Mouse (Mus musculus) intestine, embryonic 14.5 days (tissue): ENCODE results near the gene Ice2. TPM values are rescaled to one million over a fixed set of nuclear protein-coding genes. Genes with fewer than 3 reads are reported as not detected.

ENCODE experiments used
- ATAC-seq: fragments of 200-750 bp; cut with Nextera tagmentation; replicated peaks from 2 replicates; pipeline ENCODE4 v1.8.0; 2017; ENCODE audit warnings: low read depth, moderate number of reproducible peaks, moderate TSS enrichment, moderate library complexity; ENCODE audit not compliant: low FRiP score, low TSS enrichment
- DNase-seq: peaks from one replicate; pipeline ENCODE4 v3.0.0-alpha.2; 2018; ENCODE audit warnings: low spot score
- H3K27ac ChIP-seq: fragments of 300-500 bp; sonication (generic); 2 replicates; pipeline ENCODE4 v1.5.1; 2014; ENCODE audit warnings: low read depth, mild to moderate bottlenecking, control low read depth
- H3K27me3 ChIP-seq: fragments of 300-500 bp; sonication (generic); replicated peaks from 2 replicates; pipeline ENCODE4 v1.6.1; 2014; ENCODE audit warnings: low read length, control low read depth; ENCODE audit not compliant: control insufficient read depth, insufficient read depth
- H3K36me3 ChIP-seq: fragments of 300-500 bp; sonication (generic); 2 replicates; pipeline ENCODE4 v1.6.1; 2014; ENCODE audit warnings: low read length, control low read depth; ENCODE audit not compliant: control insufficient read depth, insufficient read depth
- H3K4me1 ChIP-seq: fragments of 300-500 bp; sonication (generic); replicated peaks from 2 replicates; pipeline ENCODE4 v1.6.1; 2014; ENCODE audit warnings: low read length, control low read depth, mixed read lengths; ENCODE audit not compliant: control insufficient read depth, insufficient read depth
- H3K4me2 ChIP-seq: fragments of 300-500 bp; sonication (generic); 2 replicates; pipeline ENCODE4 v1.6.1; 2014; ENCODE audit warnings: low read length
- H3K4me3 ChIP-seq: fragments of 300-500 bp; sonication (generic); 2 replicates; pipeline ENCODE4 v1.5.1; 2014; ENCODE audit warnings: low read depth, low read length, control low read depth, mixed read lengths
- H3K9ac ChIP-seq: fragments of 300-500 bp; sonication (generic); 2 replicates; pipeline ENCODE4 v1.6.1; 2014; ENCODE audit warnings: mild to moderate bottlenecking, low read length
- H3K9me3 ChIP-seq: fragments of 300-500 bp; sonication (generic); 2 replicates; pipeline ENCODE4 v1.6.1; 2016; ENCODE audit warnings: low read length, control low read depth; ENCODE audit not compliant: control insufficient read depth
- WGBS: fragments of 180-500 bp; shearing (Covaris S2); extraction: QIAGEN DNeasy Blood & Tissue Kit; methylation state at CpG from one replicate; pipeline ENCODE4 v1.1.7; 2014; 5-methylcytosine and 5-hydroxymethylcytosine counted together
- polyA plus RNA-seq: library from polyadenylated mRNA; unstranded; fragments of >200 nt; fragmentation: Nextera tagmentation; extraction: Ambion mirVana; gene quantifications from 2 replicates; pipeline ENCODE4 v1.2.1, GENCODE M21; 2014

Ice2 gene
- polyA plus RNA-seq, 1 experiment from 2014 or later, result 17.4 TPM

DNA sequence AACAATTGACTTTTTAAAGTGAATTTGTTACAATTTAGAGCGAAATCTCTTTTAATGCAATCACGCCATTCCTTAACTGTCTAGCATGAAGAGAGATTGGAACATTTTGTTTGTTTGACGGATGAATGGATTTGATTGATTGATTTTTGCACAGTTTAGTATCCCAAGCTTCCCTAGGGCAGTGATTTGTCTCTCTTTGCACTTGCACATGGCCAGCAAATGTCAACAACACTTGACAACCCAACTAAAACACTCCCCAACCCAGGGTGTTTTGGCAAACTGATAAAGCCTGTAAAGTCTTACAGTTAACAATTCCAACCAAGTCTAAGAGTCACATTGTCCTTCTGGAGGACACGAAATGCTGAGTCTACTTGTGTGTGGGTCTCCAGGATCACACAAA, 10.4 kb upstream of the Ice2 start:
- no peak overlapping the region for H3K9ac ChIP-seq
- DNase-seq, result no peak
- 72% methylated on average over 4 of the region's 4 CpGs for WGBS

GRCm38 (mm10) chr9:69390631-69391030, 7.1 kb upstream of the Ice2 start:
- Histone ChIP-seq H3K27me3 (no peaks in the 10 kb centered on the region), H3K4me1 (no peaks in the 10 kb centered on the region), H3K9ac (no peak overlapping the region), H3K4me3 (no peak overlapping the region), H3K36me3 (no peaks in the 10 kb centered on the region), H3K27ac (no peak overlapping the region), H3K4me2 (no peak overlapping the region), H3K9me3 (no peaks in the 10 kb centered on the region)
- WGBS, result 72% methylated on average over 4 of the region's 4 CpGs
- no peak for DNase-seq
- ATAC-seq, result no peak

More for the DNA sequence above, 10.4 kb upstream of the Ice2 start:
- Histone ChIP-seq H3K36me3 (no peaks in the 10 kb centered on the region), H3K27me3 (no peaks in the 10 kb centered on the region), H3K4me2 (no peak overlapping the region), H3K4me1 (no peaks in the 10 kb centered on the region), H3K9me3 (no peaks in the 10 kb centered on the region), H3K4me3 (no peak overlapping the region), H3K27ac (no peak overlapping the region)
- ATAC-seq, result no peak

GRCm38 (mm10) chr9:69394234-69394633, 3.5 kb upstream of the Ice2 start:
- no peaks in the 10 kb centered on the region for H3K27me3 ChIP-seq
- H3K9ac ChIP-seq, result no peak overlapping the region
- no peak overlapping the region for H3K27ac ChIP-seq
- ATAC-seq (no peak), DNase-seq (no peak)
- WGBS, result 85% methylated on average over 5 of the region's 5 CpGs
- H3K4me2 ChIP-seq, result no peak overlapping the region
- H3K36me3 ChIP-seq, result no peaks in the 10 kb centered on the region
- H3K9me3 ChIP-seq, result no peaks in the 10 kb centered on the region
- 0 out of 2 replicates have a peak, but pooled peaks cover 3% of the 10 kb centered on the region for H3K4me1 ChIP-seq
- no peak overlapping the region for H3K4me3 ChIP-seq

GRCm38 (mm10) chr9:69397432-69397759, 310 bp upstream of the Ice2 start:
- no peak for DNase-seq
- peak; percentile 62 for ATAC-seq
- Histone ChIP-seq H3K4me2 (peak overlapping the region; percentile 94), H3K4me1 (0 out of 2 replicates have a peak, but pooled peaks cover 3% of the 10 kb centered on the region), H3K36me3 (peaks cover 5% of the 10 kb centered on the region; the same call in 1 of the 2 replicates), H3K27ac (peak overlapping the region; percentile 97), H3K4me3 (peak overlapping the region; percentile 79), H3K27me3 (no peaks in the 10 kb centered on the region), H3K9me3 (no peaks in the 10 kb centered on the region), H3K9ac (peak overlapping the region; percentile 92)
- 60% methylated on average over 2 of the region's 2 CpGs for WGBS

GRCm38 (mm10) chr9:69398453-69398850, 746 bp downstream of the Ice2 start:
- Histone ChIP-seq H3K36me3 (peaks cover 5% of the 10 kb centered on the region; the same call in 1 of the 2 replicates), H3K9me3 (no peaks in the 10 kb centered on the region), H3K4me1 (0 out of 2 replicates have a peak, but pooled peaks cover 3% of the 10 kb centered on the region), H3K4me2 (peak overlapping the region; percentile 94), H3K4me3 (peak overlapping the region; percentile 79), H3K27me3 (no peaks in the 10 kb centered on the region), H3K27ac (peak overlapping the region; percentile 97), H3K9ac (peak overlapping the region; percentile 92)
- 0 out of 2 replicates have a peak, but pooled peaks have one; percentile 36 for ATAC-seq
- no peak for DNase-seq
- 11% methylated on average over 10 of the region's 10 CpGs for WGBS

DNA sequence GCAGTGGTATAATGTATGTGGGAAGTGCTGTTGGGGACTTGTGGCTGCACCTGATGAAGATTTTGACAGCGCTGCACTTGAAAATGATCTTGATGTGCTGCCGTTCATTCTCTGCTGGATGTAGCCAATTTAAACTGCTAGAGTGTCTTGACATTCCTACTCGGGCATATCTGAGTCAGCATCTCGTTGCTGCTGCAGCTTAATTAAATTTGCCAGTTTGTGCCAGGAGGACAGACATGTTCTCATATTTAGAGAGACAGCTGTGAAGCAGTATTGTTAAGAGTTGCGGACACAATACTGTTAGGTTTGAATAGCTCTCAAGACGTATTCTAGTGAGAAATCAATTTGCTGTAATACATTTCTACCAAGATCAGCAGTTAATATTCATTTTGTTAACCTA, 7.0 kb downstream of the Ice2 start:
- no peaks in the 10 kb centered on the region for H3K9me3 ChIP-seq
- WGBS, result 80% methylated on average over 6 of the region's 6 CpGs
- H3K4me1 ChIP-seq, result no peaks in the 10 kb centered on the region
- H3K27me3 ChIP-seq, result no peaks in the 10 kb centered on the region
- peaks cover 22% of the 10 kb centered on the region for H3K36me3 ChIP-seq
- H3K9ac ChIP-seq, result no peak overlapping the region
- DNase-seq (no peak), ATAC-seq (no peak)
- no peak overlapping the region for H3K27ac ChIP-seq
- no peak overlapping the region for H3K4me2 ChIP-seq
- H3K4me3 ChIP-seq, result no peak overlapping the region

GRCm38 (mm10) chr9:69419476-69419875, 21.8 kb downstream of the Ice2 start:
- Histone ChIP-seq H3K9ac (no peak overlapping the region), H3K9me3 (no peaks in the 10 kb centered on the region), H3K4me1 (no peaks in the 10 kb centered on the region), H3K4me3 (no peak overlapping the region), H3K4me2 (no peak overlapping the region), H3K36me3 (peaks cover 59% of the 10 kb centered on the region), H3K27me3 (no peaks in the 10 kb centered on the region), H3K27ac (no peak overlapping the region)
- 92% methylated on average over 1 of the region's 1 CpGs for WGBS
- DNase-seq, result no peak
- no peak for ATAC-seq

- ATAC-seq (no peak), DNase-seq (no peak)
- WGBS, result 88% methylated on average over 3 of the region's 3 CpGs
Measured at GRCm38 (mm10) chr9:69430531-69430930, 32.8 kb downstream of the Ice2 start.

DNA sequence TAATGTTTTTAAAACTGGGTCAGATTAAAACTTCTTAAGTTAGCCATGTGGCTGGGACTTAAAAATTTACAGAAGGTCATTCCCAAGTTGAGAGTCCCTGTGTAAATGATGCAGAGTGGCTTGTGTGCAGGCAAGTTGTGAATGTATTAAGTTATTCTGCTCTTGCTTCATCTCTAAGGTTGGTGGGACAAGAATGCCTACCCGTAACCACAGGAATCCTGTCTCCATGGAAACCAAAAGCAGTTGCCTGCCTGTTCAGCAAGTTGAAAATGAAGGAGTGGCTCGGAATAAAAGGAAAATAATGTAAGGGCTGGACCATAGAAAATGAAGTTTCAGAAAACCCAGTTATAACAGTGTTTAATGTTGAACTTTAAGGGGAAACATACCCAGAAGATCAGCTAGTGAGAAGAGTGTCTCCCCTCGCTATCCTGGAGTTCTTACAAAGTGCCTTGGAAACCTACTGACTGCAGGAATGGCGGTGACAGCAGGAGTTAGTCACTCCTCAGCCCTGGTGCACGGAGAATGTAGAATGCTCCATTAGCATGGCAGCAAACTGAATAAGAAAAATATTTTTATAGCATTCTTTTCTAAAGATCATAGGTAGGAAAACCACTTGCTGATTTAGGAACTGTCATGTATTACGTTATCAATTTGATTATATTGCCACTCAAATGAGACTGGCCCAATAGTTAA, 34.3 kb downstream of the Ice2 start:
- Histone ChIP-seq H3K9me3 (no peaks in the 10 kb centered on the region), H3K9ac (no peak overlapping the region), H3K4me3 (no peak overlapping the region), H3K27ac (no peak overlapping the region), H3K4me2 (no peak overlapping the region), H3K27me3 (no peaks in the 10 kb centered on the region), H3K4me1 (no peaks in the 10 kb centered on the region), H3K36me3 (peaks cover 48% of the 10 kb centered on the region)
- DNase-seq, result no peak
- WGBS, result 66% methylated on average over 6 of the region's 6 CpGs
- no peak for ATAC-seq

More at GRCm38 (mm10) chr9:69430531-69430930, 32.8 kb downstream of the Ice2 start:
- Histone ChIP-seq H3K9ac (no peak overlapping the region), H3K27me3 (no peaks in the 10 kb centered on the region), H3K9me3 (no peaks in the 10 kb centered on the region), H3K36me3 (peaks cover 62% of the 10 kb centered on the region), H3K4me1 (no peaks in the 10 kb centered on the region), H3K4me2 (no peak overlapping the region), H3K27ac (no peak overlapping the region), H3K4me3 (no peak overlapping the region)
